8 mouse cellular contexts compared by ENCODE assay signal in the genomic region with DNA sequence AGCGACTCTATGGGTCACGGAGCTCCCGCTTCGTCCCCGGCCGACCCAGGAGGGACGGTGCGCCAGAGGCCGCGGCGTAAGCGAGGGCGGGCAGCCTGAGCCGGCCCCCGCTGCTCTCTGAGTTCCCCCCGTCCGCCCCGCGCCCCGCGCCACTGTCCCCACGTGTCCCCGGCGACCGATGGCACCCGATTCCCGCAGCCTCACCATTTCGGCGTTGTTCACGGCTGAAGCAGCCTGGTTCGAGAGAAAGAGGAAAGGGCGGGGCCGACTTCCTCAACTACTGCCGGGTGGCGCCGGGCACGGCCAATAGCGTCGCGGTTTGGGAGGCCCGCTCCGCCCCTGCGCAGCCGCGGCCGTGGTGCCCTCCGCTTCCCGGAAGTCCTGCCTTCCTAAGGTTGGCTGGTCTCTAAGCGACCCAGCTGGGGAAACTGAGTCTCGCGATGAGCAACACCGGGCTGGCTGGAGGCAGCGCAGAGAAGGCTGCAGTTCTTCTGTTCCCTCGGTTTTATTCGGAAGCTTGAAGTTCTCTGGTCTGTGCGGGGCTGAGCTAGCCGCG. TPM values are rescaled to one million over a fixed set of nuclear protein-coding genes. Genes with fewer than 3 reads are reported as not detected.
DNase-seq lines count a peak whose midpoint lies in the region; ATAC-seq lines count a peak whose summit lies in the region.

A gene (plus strand): TSS at position 469 of the 556 bp plus-strand sequence.

- peak; percentile 96 for DNase-seq in R1 (ENCODE audit: low read depth, low spot score)
- peak; percentile 91 to 96 for DNase-seq in cerebellum, postnatal 25 days
- peak; percentile 89 to 91 for DNase-seq in frontal cortex, postnatal 36 days (ENCODE audit: low spot score in 2 of 2)
- DNase-seq in left cerebral cortex, adult 11 months (ENCODE audit: low spot score), result peak; percentile 83
- DNase-seq in lung, postnatal 4 days, result peak; percentile 94 to 95
- peak; percentile 80 for DNase-seq in retina, postnatal 7 days (ENCODE audit: low read depth, low spot score)
- peak; percentile 84 for DNase-seq in urinary bladder, adult 2 months (ENCODE audit: low spot score)

- H3K27ac ChIP-seq in hindbrain, embryonic 15.5 days (replicated peaks), result peak within 1 kb of the TSS; percentile 87

- H3K9ac ChIP-seq in hindbrain, embryonic 15.5 days, result peak within 1 kb of the TSS; percentile 83

- H3K27me3 ChIP-seq in hindbrain, embryonic 15.5 days, result no peaks in the 10 kb centered on the region

- peaks cover 25% of the 10 kb centered on the region for H3K36me3 ChIP-seq in hindbrain, embryonic 15.5 days

- peak; percentile 91 for ATAC-seq in hindbrain, embryonic 15.5 days (ENCODE audit: low FRiP score, low read depth)

- no peaks in the 10 kb centered on the region for H3K9me3 ChIP-seq in hindbrain, embryonic 15.5 days

- peak within 1 kb of the TSS; percentile 79 for H3K4me2 ChIP-seq in hindbrain, embryonic 15.5 days

- H3K4me1 ChIP-seq in hindbrain, embryonic 15.5 days (replicated peaks), result peaks cover 49% of the 10 kb centered on the region

- peak within 1 kb of the TSS; percentile 57 for H3K4me3 ChIP-seq in hindbrain, embryonic 15.5 days

- WGBS in hindbrain, embryonic 15.5 days, result under 1% methylated on average over 52 of the region's 58 CpGs

RNA-seq across cellular contexts. Expression of the gene that starts here (rescaled TPM):
- polyA plus RNA-seq in hindbrain, embryonic 15.5 days (2015; fragmentation: Nextera tagmentation; extraction: Ambion mirVana), result 140 and 153 TPM in 2 replicates
- polyA plus RNA-seq in urinary bladder, adult 2 months (2012; rRNA removed), result 72.3 and 79.9 TPM in 2 replicates

Comparison
In these comparisons a context has a peak if more than half of its experiments do, and no peak if none do; other contexts are left out.
1. Peak in every context shown above with its lines: DNase-seq, ATAC-seq, H3K4me3 ChIP-seq and H3K27ac ChIP-seq.